Mouse (Mus musculus): ENCODE results near the gene Cdh19.

Cdh19 gene

GRCm38 (mm10) chr1:110977484-110977883 lies at the start of gene Cdh19:
Cdh19 (minus strand) TSS chr1:110977584.
- no peak for DNase-seq (ENCODE audit: low read depth)

GRCm38 (mm10) chr1:111020434-111021060 lies 43.2 kb upstream of the Cdh19 start:
- DNase-seq (ENCODE audit: low read depth), result no peak

- no peak for DNase-seq (ENCODE audit: low read depth)
These were observed 40.3 kb upstream of the Cdh19 start for GRCm38 (mm10) chr1:111017640-111018039.

GRCm38 (mm10) chr1:110989824-110990223 lies 12.4 kb upstream of the Cdh19 start:
- DNase-seq (ENCODE audit: low read depth), result no peak

- DNase-seq (ENCODE audit: low read depth), result no peak
These were observed 8.2 kb downstream of the Cdh19 start for GRCm38 (mm10) chr1:110969201-110969600.

GRCm38 (mm10) chr1:110909752-110910151 lies 67.6 kb downstream of the Cdh19 start:
- DNase-seq (ENCODE audit: low read depth), result no peak

- no peak for DNase-seq (ENCODE audit: low read depth)
These were observed 68.2 kb downstream of the Cdh19 start for GRCm38 (mm10) chr1:110909218-110909617.

GRCm38 (mm10) chr1:110904266-110904665 lies 73.1 kb downstream of the Cdh19 start:
- DNase-seq (ENCODE audit: low read depth), result no peak

All from induced T-regulatory cell, adult 2 months (primary cell).